Mouse (Mus musculus): ENCODE data around the gene Olfr322. TPM values are rescaled to one million over a fixed set of nuclear protein-coding genes. Genes with fewer than 3 reads are reported as not detected.
"Not testable (repeated sequence)": the region's sequence is repeated elsewhere in the genome, so short reads cannot be mapped to it uniquely, and the experiment has no call there.

The Olfr322 gene
- polyA plus RNA-seq, 1 experiment from 2014 or later, result not detected

GRCm38 (mm10) chr11:58698862-58699261 is 40.3 kb downstream of the Olfr322 start, which contains the start of gene Olfr319:
Gene Olfr319 (plus strand): TSS chr11:58699162.
- DNase-seq (ENCODE audit: low spot score), result no peak
- TF ChIP-seq EP300 (IDR thresholded peaks at IDR 0.05) (no peak), CTCF (IDR thresholded peaks at IDR 0.05) (no peak)
- no peaks in the 10 kb centered on the region for H3K36me3 ChIP-seq (ENCODE audit: insufficient read depth, low read length)

GRCm38 (mm10) chr11:58709086-58709485 is 50.5 kb downstream of the Olfr322 start:
- ATAC-seq, result no peak

More at GRCm38 (mm10) chr11:58698862-58699261, 40.3 kb downstream of the Olfr322 start, which contains the start of gene Olfr319:
- Histone ChIP-seq H3K9ac (replicated peaks; ENCODE audit: low read depth) (no peak within 1 kb of the TSS), H3K27ac (ENCODE audit: low read length) (no peak within 1 kb of the TSS), H3K9me3 (ENCODE audit: low read length) (no peaks in the 10 kb centered on the region), H3K4me2 (replicated peaks; ENCODE audit: low read depth, low read length) (no peak within 1 kb of the TSS), H3K4me1 (ENCODE audit: insufficient read depth, low read depth, low read length) (no peaks in the 10 kb centered on the region), H3K27me3 (replicated peaks; ENCODE audit: insufficient read depth, low read length) (no peaks in the 10 kb centered on the region), H3K4me3 (ENCODE audit: low read depth, low read length) (no peak within 1 kb of the TSS)
- ATAC-seq, result no peak
- WGBS, result 84% methylated on average over 3 of the region's 3 CpGs

GRCm38 (mm10) chr11:58717723-58718122 is 59.1 kb downstream of the Olfr322 start:
- not testable (repeated sequence) for H3K27ac ChIP-seq (ENCODE audit: low read length); H3K36me3 ChIP-seq (ENCODE audit: insufficient read depth, low read length); DNase-seq (ENCODE audit: low spot score); H3K9ac ChIP-seq (replicated peaks; ENCODE audit: low read depth); H3K4me2 ChIP-seq (replicated peaks; ENCODE audit: low read depth, low read length); H3K4me1 ChIP-seq (ENCODE audit: insufficient read depth, low read depth, low read length); H3K27me3 ChIP-seq (replicated peaks; ENCODE audit: insufficient read depth, low read length); H3K9me3 ChIP-seq (ENCODE audit: low read length); H3K4me3 ChIP-seq (ENCODE audit: low read depth, low read length); ATAC-seq
- 92% methylated on average over 6 of the region's 7 CpGs for WGBS

More at GRCm38 (mm10) chr11:58709086-58709485, 50.5 kb downstream of the Olfr322 start:
- no peak overlapping the region for H3K4me2 ChIP-seq (replicated peaks; ENCODE audit: low read depth, low read length)
- TF ChIP-seq EP300 (IDR thresholded peaks at IDR 0.05), result no peak
- TF ChIP-seq CTCF (IDR thresholded peaks at IDR 0.05), result no peak
- 73% methylated on average over 11 of the region's 11 CpGs for WGBS
- no peaks in the 10 kb centered on the region for H3K27me3 ChIP-seq (replicated peaks; ENCODE audit: insufficient read depth, low read length)
- no peaks in the 10 kb centered on the region for H3K36me3 ChIP-seq (ENCODE audit: insufficient read depth, low read length)
- no peak for DNase-seq (ENCODE audit: low spot score)
- H3K27ac ChIP-seq (ENCODE audit: low read length), result no peak overlapping the region
- no peak overlapping the region for H3K4me3 ChIP-seq (ENCODE audit: low read depth, low read length)
- no peaks in the 10 kb centered on the region for H3K9me3 ChIP-seq (ENCODE audit: low read length)
- H3K9ac ChIP-seq (replicated peaks; ENCODE audit: low read depth), result no peak overlapping the region
- H3K4me1 ChIP-seq (ENCODE audit: insufficient read depth, low read depth, low read length), result no peaks in the 10 kb centered on the region

Other genes starting within 250 kb of the Olfr322 start
- not detected in 2 replicates for gene 1810065E05Rik, start 237.7 kb upstream of the Olfr322 start, polyA plus RNA-seq (2015; fragmentation: Nextera tagmentation; extraction: Ambion mirVana)
- not detected in 2 replicates for gene Gm12253, start 226.2 kb upstream of the Olfr322 start, polyA plus RNA-seq (2015; fragmentation: Nextera tagmentation; extraction: Ambion mirVana)
- not detected in 2 replicates for gene Lypd9, start 205.9 kb upstream of the Olfr322 start, polyA plus RNA-seq (2015; fragmentation: Nextera tagmentation; extraction: Ambion mirVana)
- not detected in 2 replicates for gene Olfr30, start 196.5 kb upstream of the Olfr322 start, polyA plus RNA-seq (2015; fragmentation: Nextera tagmentation; extraction: Ambion mirVana)
- not detected in 2 replicates for gene Olfr332, start 166.2 kb upstream of the Olfr322 start, polyA plus RNA-seq (2015; fragmentation: Nextera tagmentation; extraction: Ambion mirVana)
- gene Olfr331, start 156.2 kb upstream of the Olfr322 start, polyA plus RNA-seq (2015; fragmentation: Nextera tagmentation; extraction: Ambion mirVana), result not detected in 2 replicates
- gene Olfr330, start 123.9 kb upstream of the Olfr322 start, polyA plus RNA-seq (2015; fragmentation: Nextera tagmentation; extraction: Ambion mirVana), result not detected in 2 replicates
- gene Olfr329-ps, start 112.4 kb upstream of the Olfr322 start, polyA plus RNA-seq (2015; fragmentation: Nextera tagmentation; extraction: Ambion mirVana), result not detected in 2 replicates
- 0.07 TPM in 1 of 2 replicates, not detected in the other for gene Olfr328, start 103.1 kb upstream of the Olfr322 start, polyA plus RNA-seq (2015; fragmentation: Nextera tagmentation; extraction: Ambion mirVana)
- not detected in 2 replicates for gene Olfr224, start 88.2 kb upstream of the Olfr322 start, polyA plus RNA-seq (2015; fragmentation: Nextera tagmentation; extraction: Ambion mirVana)
- not detected in 2 replicates for gene Olfr325, start 81.1 kb upstream of the Olfr322 start, polyA plus RNA-seq (2015; fragmentation: Nextera tagmentation; extraction: Ambion mirVana)
- not detected in 2 replicates for gene Olfr324, start 63.7 kb upstream of the Olfr322 start, polyA plus RNA-seq (2015; fragmentation: Nextera tagmentation; extraction: Ambion mirVana)
- gene 2210407C18Rik, start 42.7 kb upstream of the Olfr322 start, polyA plus RNA-seq (2015; fragmentation: Nextera tagmentation; extraction: Ambion mirVana), result not detected in 2 replicates
- gene Olfr323, start 28.3 kb upstream of the Olfr322 start, polyA plus RNA-seq (2015; fragmentation: Nextera tagmentation; extraction: Ambion mirVana), result not detected in 2 replicates
- 0.08 and 0.20 TPM in 2 replicates for gene Trim58, start 18.3 kb upstream of the Olfr322 start, polyA plus RNA-seq (2015; fragmentation: Nextera tagmentation; extraction: Ambion mirVana)
- not detected in 2 replicates for gene Olfr320, start 22.3 kb downstream of the Olfr322 start, polyA plus RNA-seq (2015; fragmentation: Nextera tagmentation; extraction: Ambion mirVana)
- not detected in 2 replicates for gene Olfr319, start 40.4 kb downstream of the Olfr322 start, polyA plus RNA-seq (2015; fragmentation: Nextera tagmentation; extraction: Ambion mirVana)
- not detected in 2 replicates for gene Olfr318, start 65.2 kb downstream of the Olfr322 start, polyA plus RNA-seq (2015; fragmentation: Nextera tagmentation; extraction: Ambion mirVana)
- gene Olfr317, start 80.4 kb downstream of the Olfr322 start, polyA plus RNA-seq (2015; fragmentation: Nextera tagmentation; extraction: Ambion mirVana), result not detected in 2 replicates
- not detected in 2 replicates for gene Olfr316, start 94.0 kb downstream of the Olfr322 start, polyA plus RNA-seq (2015; fragmentation: Nextera tagmentation; extraction: Ambion mirVana)
- not detected in 2 replicates for gene Olfr315, start 114.4 kb downstream of the Olfr322 start, polyA plus RNA-seq (2015; fragmentation: Nextera tagmentation; extraction: Ambion mirVana)
- not detected in 2 replicates for gene Olfr314, start 124.2 kb downstream of the Olfr322 start, polyA plus RNA-seq (2015; fragmentation: Nextera tagmentation; extraction: Ambion mirVana)
- gene Fam183b, start 143.2 kb downstream of the Olfr322 start, polyA plus RNA-seq (2015; fragmentation: Nextera tagmentation; extraction: Ambion mirVana), result 31.4 and 36.1 TPM in 2 replicates
- not detected in 2 replicates for gene Olfr313, start 156.2 kb downstream of the Olfr322 start, polyA plus RNA-seq (2015; fragmentation: Nextera tagmentation; extraction: Ambion mirVana)
- not detected in 2 replicates for gene Olfr312, start 170.5 kb downstream of the Olfr322 start, polyA plus RNA-seq (2015; fragmentation: Nextera tagmentation; extraction: Ambion mirVana)
- not detected in 2 replicates for gene Olfr311, start 180.5 kb downstream of the Olfr322 start, polyA plus RNA-seq (2015; fragmentation: Nextera tagmentation; extraction: Ambion mirVana)
- 5.4 and 5.5 TPM in 2 replicates for gene Gm12258, start 188.4 kb downstream of the Olfr322 start, polyA plus RNA-seq (2015; fragmentation: Nextera tagmentation; extraction: Ambion mirVana)
- gene 2810021J22Rik, start 208.4 kb downstream of the Olfr322 start, polyA plus RNA-seq (2015; fragmentation: Nextera tagmentation; extraction: Ambion mirVana), result 3.2 and 4.0 TPM in 2 replicates
- gene Zfp39, start 245.4 kb downstream of the Olfr322 start, polyA plus RNA-seq (2015; fragmentation: Nextera tagmentation; extraction: Ambion mirVana), result 2.4 and 2.8 TPM in 2 replicates

All from lung, postnatal 0 days (tissue).